10 mouse cellular contexts compared by ENCODE assay signal in the genomic region with DNA sequence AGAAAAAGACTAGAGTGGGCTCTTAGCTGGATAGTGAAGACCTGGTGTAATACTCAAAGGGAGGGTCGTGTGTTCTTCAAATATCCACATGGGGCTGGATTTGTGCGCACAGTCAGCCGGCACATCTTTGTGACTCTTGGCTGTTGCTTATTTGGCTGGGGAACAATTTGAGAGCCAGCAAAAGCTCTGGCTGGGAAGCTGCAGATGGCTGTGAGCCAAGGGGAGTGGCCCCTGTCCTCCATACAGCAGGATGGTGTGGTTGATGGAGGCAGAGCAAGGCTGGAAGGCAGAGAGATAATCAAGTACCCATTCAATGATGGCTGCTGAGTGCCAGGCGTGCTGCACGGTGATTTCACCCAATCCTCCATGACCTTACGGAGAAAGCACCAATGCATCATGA.
DNase-seq lines count a peak whose midpoint lies in the region; ATAC-seq and TF ChIP-seq lines count a peak whose summit lies in the region.
"Had no signal": no experiment of that assay in that cellular context is flagged by ENCODE, and none has a peak within 500 bp of the region (broad histone marks: within the 10 kb centered on the region; RNA-seq: fewer than 3 reads in every experiment).

No protein-coding gene starts in this region.

- no peak overlapping the region for H3K4me3 ChIP-seq in lung, embryonic 14.5 days (ENCODE audit: low read depth, low read length)

- H3K9me3 ChIP-seq in lung, embryonic 14.5 days (ENCODE audit: low read depth, low read length): no peaks in the 10 kb centered on the region

- ATAC-seq in lung, embryonic 14.5 days (ENCODE audit: insufficient read depth): peak; percentile 77
- peak; percentile 95 for ATAC-seq in erythroid progenitor cell, adult 5-6 weeks (replicated peaks; ENCODE audit: low FRiP score, poor library complexity, severe bottlenecking)

- no peaks in the 10 kb centered on the region for H3K27me3 ChIP-seq in lung, embryonic 14.5 days (ENCODE audit: insufficient read depth, low read length)

- DNase-seq in cerebellum, postnatal 14 days: peak; percentile 35 to 63
- DNase-seq in cerebellum, adult 9-10 months: no peak
- peak; percentile 90 for DNase-seq in lung, embryonic 14.5 days
- DNase-seq in lung, postnatal 36 days: no peak
- DNase-seq in lung, postnatal 4 days: peak; percentile 51 to 75
- DNase-seq in layer of hippocampus, adult 18-20 months (ENCODE audit: low spot score in 2 of 2): no peak
- DNase-seq in kidney, adult 8-10 months: no peak
- DNase-seq: kidney, adult 2 months had no signal

- WGBS in lung, embryonic 14.5 days: 49% methylated on average over 6 of the region's 6 CpGs

- H3K27ac ChIP-seq in lung, embryonic 14.5 days (ENCODE audit: low read depth): no peak overlapping the region

- H3K4me2 ChIP-seq in lung, embryonic 14.5 days: no peak overlapping the region
- H3K4me2 ChIP-seq: midbrain, embryonic 11.5 days had no signal

- H3K9ac ChIP-seq in lung, embryonic 14.5 days: no peak overlapping the region

- peaks cover 11% of the 10 kb centered on the region for H3K4me1 ChIP-seq in lung, embryonic 14.5 days (ENCODE audit: insufficient read depth)

- H3K36me3 ChIP-seq in lung, embryonic 14.5 days (ENCODE audit: insufficient read depth): no peaks in the 10 kb centered on the region

- no peak for TF ChIP-seq CTCF in lung, embryonic 14.5 days (IDR thresholded peaks at IDR 0.05; ENCODE audit: low read depth)

Comparison
In these comparisons a context has a peak if more than half of its experiments do, and no peak if none do; other contexts are left out.
1. DNase-seq: peak in cerebellum, postnatal 14 days (2 of 2), lung, embryonic 14.5 days (single experiment) and lung, postnatal 4 days (2 of 2); none in cerebellum, adult 9-10 months (single experiment), lung, postnatal 36 days (single experiment), layer of hippocampus, adult 18-20 months (0 of 2) and kidney, adult 8-10 months (0 of 2).